Mouse (Mus musculus) frontal cortex, adult 2 months (tissue): ENCODE measurements around the gene Zfp866. TPM values are rescaled to one million over a fixed set of nuclear protein-coding genes. Genes with fewer than 3 reads are reported as not detected.

Experiments
- DNase-seq, 2 experiments: peaks; one replicate each; pipeline ENCODE4 v3.0.0; 2022; ENCODE audit warnings: low spot score in 1 of 2; ENCODE audit errors: extremely low spot score in 1 of 2
- polyA plus RNA-seq: library from polyadenylated mRNA; depleted of rRNA; stranded (reverse); fragments of >200 nt; gene quantifications from 2 replicates; pipeline ENCODE4 v1.2.3, GENCODE M21; 2012; rRNA removed

The Zfp866 gene
- polyA plus RNA-seq: 22.4 and 23.2 TPM in 2 replicates

DNA sequence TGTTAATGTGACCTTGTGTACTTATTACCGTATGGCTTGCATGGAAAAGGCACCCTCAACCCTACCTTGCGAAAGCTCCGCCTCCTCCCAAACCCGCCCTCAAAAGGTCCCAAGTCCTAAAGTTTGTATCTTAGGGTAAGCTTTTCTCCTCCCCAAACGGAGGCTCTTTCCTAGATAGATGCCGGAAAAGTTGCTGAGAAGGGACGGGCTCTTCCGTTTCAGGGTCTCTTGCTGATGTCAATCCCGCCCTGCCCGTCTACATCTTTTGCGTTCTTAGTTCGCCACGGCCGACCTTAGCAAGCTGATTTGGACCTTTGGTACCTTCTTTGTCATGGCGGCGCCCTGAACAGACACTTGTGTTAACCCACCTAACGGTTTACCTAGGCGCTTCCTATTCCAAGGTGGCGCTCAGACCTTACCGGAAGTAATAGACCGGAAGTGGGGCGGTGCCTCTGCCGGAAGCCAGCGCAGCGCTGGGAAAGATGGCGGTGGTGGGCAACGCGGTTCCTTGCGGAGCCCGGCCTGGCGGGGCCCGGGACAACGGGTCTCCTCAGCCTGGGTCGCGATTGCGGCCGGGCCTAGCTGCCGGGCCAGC, at the start of gene Zfp866, which contains the start of gene Atp13a1:
TSS of gene Zfp866 (minus strand) at position 406 of the 595 bp plus-strand sequence.
TSS of gene Atp13a1 (plus strand) at position 391 of the 595 bp plus-strand sequence.
- DNase-seq: peak; percentile 81 to 92

DNA sequence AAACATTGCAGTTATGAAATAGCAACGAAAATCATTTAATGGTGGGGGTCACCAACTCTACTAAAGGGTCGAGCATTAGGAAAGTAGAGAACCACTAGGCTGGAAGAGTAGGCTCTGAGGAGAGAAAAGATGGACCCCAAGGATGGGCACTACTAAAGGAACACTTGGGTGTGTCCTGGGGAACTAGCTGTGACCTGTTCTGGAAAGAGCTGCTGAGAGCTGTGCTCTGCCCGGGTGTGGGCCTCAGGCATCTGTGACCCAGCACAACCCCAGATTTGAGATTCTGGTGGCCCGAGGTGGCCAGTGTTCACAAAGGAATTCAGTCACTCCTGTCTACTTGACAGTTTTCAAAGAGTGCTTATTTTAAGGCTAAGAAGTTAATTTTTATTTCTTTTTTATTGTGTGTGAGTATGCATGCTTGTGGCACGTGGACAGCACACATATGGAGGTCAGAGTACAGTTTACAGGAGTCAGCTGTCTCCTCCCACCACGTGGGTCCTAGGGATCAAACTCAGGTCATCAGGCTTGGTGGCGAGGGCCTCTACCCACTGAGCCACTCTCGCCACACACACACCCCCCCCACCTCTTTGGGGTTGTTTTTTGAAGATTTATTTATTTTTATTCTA, 46.2 kb upstream of the Zfp866 start:
- DNase-seq: no peak

DNA sequence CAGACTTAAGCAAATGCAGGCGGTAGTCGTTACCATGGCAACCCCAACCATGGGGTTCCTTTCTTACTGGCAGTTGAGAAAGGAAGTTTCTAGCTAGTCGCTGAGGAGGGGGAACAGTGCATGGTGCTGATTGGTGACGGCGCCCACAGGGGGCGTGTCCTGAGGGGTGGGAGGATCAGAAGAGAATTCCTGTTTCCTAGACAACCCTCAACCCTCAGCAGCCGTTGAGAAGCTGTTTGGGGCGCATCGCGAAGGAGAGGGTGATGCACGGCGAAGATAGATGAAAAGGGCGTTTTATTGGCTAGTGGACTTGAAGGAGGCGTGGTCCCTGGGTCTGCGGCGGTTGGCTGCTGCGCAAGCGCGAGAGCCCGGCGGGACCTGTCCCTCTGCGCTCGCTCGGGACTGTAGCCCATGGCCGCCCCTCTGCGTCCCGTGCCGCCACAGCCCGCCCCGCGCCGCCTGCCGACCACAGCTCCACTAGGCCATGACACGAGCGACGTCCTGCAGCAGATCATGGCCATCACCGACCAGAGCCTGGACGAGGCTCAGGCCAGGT, 41.4 kb upstream of the Zfp866 start, which contains the start of gene Pbx4:
TSS of gene Pbx4 (plus strand) at position 194 of the 556 bp plus-strand sequence.
- DNase-seq: peak; percentile 97

DNA sequence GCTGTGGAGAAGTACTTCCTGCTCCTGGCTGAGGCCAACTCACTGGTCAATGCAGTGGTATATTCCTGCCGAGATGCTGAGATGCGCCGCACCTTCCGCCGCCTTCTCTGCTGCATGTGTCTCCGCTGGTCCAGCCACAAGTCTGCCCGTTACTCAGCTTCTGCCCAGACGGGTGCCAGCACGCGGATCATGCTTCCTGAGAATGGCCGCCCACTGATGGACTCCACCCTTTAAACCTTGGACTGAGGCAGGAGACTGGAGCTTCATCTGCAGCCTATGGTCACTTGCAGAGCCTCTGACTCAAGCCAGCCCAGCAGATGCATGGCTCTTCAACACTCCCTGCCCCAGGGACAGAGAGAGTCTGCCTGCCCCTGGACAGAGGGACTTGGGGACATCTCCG, 35.4 kb upstream of the Zfp866 start:
- no peak for DNase-seq

DNA sequence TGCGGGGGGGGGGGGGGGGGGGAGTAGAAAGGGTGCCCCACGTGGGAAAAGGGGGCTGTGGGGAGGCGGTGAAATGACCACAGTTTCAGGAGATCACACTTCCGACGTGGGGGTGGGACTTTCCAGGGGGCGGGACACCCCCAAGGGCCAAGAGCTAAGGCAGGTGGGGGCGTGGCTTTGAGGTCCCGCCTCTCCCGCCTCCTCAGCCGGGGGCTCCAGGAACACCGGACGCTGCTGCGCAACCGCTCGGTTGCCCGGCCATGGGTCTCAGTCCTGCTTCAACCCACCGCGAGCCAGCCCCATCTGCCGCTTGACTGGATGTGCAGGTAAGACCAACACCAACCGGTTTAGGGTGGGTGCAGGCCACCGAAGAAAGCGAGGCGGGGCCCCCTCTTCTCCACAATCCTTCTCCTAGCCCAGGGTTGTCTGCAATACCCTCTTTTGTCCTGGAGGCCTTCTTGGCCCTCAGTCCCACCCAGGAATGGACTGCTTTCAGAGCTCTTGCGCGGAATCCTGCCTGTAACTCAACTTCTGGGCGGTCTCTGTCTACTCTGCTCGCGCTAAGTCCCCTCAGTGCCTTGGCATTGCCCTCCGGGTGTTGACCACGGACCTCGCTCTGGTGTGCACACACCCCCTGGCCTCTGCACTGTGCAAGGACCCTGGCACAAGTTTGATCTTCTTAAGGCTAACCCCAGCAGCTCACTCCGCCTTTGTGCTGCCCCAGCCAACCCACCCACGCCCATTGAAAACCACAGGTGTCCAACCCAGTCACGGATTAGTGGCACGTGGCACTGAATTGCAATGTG, 31.6 kb upstream of the Zfp866 start, which contains the start of gene Lpar2:
TSS of gene Lpar2 (plus strand) at position 44 of the 806 bp plus-strand sequence.
- DNase-seq: peak in 1 of 2 experiments; percentile 20

DNA sequence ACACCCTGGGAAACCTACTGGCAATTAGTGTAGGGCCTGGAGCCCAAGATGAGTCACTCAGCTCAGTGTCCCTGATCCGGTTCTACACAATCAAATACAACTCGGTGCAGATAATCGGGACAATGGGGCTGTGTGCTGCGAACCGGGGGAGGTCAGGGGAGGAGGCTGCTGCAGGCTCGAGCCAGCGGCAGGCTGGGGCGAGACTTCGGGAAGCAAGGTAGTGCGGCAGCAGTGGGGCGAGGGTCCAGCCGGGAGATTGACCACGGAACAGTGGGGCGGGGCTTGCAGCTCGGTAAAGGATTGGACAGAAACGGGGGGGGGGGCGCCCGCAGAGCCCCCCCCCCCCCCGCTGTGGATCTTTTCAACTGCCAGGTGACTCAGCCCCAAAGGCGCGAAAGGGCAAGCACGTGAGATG, 31.0 kb upstream of the Zfp866 start:
- no peak for DNase-seq

DNA sequence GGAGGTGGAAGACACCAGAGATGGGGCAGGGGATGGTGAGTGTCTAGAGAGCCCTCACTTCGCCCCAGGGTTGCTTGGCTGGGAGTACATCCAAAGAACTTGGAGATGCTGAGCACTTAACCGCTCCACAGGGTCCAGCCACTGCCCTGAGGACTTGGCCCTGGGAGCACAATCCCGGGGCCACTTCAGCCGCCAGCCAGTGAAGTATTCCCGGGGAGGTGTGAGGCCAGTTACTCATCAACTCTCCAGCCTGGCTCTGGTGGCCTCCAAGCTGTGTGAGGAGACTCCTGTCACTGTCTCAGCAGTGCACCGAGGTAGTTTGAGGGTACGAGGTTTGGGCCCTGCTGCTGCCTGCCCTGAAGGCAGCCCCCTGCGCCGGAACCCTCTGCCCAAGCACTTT, 29.5 kb upstream of the Zfp866 start:
- no peak for DNase-seq

DNA sequence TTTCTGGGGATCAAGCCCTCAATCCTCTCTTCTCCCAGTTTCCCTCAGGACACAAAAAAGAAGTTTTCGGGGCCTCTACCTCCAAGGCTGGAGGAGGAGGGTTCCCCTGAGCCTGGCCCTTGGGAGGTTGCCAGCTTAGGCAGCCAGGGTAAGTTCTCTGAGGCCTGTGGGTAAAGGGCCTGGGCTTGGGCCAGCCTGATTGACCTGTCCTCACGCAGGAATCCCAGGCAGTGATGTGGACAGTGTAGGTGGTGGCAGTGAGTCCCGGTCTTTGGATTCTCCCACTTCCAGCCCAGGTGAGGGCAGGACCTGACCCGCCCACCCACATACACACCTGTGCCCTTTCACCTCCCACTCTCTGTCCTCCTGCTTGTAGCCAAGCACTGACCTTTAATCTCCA, 24.4 kb upstream of the Zfp866 start:
- DNase-seq: no peak

DNA sequence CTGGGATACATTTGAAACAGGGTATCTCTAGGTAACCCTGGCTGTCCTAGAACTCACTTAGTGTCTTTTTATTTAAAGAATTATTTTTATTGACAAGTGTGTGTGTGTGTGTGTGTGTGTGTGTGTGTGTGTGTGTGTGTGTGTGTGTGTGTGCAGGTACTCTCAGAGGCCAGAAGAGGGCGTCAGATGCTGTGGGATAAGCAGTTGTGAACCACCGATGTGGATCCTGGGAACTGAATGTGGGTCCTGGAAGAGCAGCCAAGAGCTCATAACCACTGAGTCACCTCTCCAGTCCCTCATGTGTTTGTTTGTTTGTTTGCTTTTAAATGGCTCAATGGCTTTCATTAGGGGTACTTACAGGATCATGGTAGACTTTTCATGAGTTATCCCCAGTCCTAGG, 23.9 kb upstream of the Zfp866 start:
- no peak for DNase-seq

DNA sequence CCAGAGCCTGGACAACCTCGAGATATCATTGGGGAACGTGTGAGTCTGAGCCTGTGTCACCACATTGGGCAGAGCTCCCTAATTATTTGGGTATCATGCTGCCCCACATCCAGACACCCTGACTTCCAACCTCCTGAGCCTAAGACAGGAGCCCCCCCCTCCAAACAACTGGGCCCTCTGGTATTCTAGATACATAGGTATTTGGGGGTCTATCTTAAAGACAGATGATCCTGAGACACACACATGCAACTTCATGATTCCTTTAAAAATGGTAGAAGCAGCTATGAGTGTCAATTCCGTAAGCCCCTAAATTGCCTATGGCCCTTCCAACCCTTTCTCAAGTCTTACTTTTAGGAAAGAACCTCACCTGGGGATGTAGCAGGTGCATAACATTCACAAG, 18.8 kb upstream of the Zfp866 start:
- DNase-seq: no peak

DNA sequence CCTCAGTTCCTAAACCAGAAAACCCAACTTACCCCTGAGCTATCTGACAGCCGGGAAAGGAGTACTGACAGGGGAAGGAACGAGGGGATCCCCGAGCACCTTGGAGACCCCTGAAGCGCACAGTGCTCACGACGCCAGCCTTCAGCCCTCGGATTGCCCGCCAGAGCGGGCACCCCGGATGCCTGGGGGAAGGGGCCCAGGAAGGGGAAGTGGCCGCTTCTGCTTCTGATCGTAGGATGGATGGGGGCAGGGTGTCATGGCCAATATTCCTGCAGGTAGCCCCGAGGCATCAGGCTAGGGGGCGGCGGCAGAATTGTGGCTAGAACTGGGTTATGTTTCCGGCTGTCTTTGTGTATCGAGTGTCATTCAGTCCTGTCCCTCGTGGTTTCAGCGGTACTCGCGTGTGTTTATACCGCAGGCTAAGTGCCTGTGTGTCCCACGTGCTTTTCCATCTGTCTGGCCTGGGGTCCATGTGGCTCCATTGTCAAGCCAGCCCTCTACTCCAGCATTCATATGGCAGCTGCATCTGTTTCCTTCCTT, 18.0 kb upstream of the Zfp866 start:
- DNase-seq: peak in 1 of 2 experiments; percentile 20

DNA sequence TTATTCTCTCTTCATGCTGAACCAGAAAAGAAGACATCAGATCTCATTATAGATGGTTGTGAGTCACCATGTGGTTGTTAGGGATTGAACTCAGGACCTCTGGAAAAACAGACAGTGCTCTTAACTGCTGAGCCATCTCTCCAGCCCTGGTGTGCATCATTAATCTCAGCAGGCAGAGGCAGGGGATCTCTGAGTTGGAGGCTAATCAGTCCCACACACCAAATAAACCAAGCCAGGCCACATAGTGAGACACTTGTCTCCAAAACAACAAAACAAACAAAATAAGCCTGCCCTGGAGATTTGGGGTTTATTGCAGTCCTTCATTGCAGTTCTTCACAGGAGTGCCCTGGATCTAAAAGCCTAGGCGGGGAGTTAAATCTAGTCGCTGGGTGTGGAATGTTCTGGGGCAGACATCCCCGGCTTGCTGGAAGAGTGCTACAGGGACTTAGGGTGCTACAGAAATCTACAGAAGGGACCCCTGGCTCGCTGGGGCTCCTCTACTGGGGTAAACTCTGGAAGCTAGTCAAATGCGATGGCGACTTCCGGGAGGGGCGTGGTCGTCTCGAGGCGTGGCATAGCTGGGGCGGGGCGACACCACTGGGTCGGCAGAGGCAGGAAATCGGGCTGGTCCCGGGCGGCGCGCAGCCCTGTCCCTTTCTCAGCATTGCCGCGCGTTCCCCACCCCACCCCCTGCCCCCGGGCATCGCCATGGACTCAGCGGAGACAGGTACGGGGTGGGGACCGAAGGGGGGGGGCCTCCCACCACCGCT, 17.3 kb upstream of the Zfp866 start, which contains the start of gene Gmip:
TSS of gene Gmip (plus strand) at position 586 of the 770 bp plus-strand sequence.
- DNase-seq: peak in 1 of 2 experiments; percentile 66

DNA sequence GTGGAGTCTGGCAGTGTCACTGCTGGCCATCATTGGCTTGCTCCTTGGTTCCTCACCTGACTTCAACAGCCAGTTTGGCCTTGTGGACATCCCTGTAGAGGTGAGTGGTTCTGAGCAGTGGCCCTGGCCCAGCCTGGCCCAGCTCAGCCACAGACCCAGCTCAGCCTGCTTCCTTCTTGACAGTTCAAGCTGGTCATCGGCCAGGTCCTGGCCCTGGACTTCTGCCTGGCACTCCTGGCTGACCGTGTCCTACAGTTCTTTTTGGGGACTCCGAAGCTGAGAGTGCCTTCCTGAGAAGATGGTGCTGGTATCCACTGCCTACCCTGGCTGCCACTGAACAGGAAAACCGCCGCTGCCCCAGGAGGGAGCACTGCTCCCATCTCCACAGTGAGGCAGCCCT, 16.3 kb upstream of the Zfp866 start:
- no peak for DNase-seq

DNA sequence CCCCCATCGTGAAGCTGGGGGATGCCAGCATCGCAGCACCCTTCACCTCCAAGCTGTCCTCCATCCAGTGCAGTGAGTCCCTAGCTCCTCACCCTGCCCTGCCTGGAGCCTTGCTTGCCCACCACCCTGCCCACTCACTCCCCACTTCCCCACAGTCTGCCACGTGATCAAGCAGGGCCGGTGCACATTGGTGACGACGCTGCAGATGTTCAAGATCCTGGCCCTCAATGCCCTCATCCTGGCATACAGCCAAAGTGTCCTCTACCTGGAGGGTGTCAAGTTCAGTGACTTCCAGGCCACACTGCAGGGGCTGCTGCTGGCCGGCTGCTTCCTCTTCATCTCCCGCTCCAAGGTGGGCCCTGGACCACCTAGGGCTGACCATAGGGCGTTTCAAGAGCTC, 14.5 kb upstream of the Zfp866 start:
- no peak for DNase-seq

DNA sequence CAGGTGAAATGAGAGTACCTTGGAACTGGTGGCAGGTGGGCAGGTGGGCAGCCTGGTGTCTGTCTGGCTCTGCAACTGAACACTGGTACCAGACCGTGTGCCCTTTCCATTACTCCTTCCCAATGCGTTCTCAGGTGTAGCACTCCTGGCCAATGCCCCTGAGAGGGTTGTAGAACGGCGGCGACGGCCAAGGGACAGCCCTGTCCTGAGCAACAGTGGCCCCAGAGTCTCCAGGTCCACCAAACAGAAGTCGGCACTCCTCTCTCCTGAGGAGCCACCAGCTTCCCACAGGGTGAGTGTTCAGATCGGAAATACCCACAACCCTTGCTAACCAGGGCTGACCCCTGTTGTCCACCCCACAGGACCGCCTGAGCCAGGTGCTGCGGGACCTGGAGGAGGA, 14.1 kb upstream of the Zfp866 start:
- DNase-seq: no peak

DNA sequence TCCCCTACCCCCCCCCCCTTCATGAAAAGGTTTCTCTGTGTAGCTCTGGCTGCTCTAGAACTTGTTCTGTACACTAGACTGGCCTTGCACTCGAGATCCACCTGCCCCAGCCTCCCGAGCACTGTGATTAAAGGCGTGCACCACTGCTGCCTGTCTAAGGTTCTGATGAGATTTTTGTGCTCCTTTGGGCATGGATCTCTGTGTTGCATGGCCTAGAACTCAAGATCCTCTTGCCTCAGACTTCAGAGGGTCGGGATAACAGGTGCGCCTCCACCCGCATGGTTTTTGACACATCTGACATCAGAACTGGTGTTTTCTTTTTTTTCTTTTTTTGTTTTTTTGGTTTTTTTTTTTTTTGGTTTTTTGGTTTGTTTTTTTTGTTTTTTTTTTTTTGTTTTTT, 13.6 kb upstream of the Zfp866 start:
- no peak for DNase-seq

DNA sequence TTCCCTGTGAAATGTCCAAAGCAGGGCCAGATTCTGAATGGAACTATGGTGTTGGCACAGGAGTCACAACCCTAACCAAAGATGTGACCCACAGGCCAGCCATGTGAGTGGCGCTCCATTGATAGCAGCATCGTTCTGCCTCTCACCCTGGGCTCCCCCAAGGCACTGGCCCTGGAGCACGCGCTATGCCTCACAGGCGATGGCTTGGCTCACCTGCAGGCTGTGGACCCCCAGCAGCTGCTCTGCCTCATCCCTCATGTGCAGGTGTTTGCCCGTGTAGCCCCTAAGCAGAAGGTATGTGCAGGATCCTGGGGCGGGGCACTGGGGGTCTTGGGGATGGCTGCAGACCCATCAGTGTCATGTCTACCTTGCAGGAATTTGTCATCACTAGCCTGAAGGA, 12.4 kb upstream of the Zfp866 start:
- no peak for DNase-seq

DNA sequence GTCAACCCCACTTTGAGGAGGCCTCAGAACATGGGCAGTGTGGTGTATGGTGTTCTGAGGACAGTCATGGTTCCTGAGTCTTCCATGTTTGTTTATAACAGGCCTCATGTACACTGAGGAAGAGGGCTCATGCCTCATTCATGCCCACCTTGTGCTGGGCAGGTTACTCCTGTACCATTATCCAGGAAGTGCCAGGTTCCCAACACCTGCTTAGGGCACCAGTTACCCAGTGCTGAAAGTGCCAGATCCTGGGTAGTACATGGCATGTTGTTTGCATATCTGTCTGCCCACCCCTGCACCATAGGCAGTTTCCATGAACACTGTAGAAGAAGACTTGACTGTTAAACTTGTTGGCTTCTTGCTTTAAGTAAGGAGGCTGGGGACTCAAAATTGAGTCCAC, 11.2 kb upstream of the Zfp866 start:
- no peak for DNase-seq

DNA sequence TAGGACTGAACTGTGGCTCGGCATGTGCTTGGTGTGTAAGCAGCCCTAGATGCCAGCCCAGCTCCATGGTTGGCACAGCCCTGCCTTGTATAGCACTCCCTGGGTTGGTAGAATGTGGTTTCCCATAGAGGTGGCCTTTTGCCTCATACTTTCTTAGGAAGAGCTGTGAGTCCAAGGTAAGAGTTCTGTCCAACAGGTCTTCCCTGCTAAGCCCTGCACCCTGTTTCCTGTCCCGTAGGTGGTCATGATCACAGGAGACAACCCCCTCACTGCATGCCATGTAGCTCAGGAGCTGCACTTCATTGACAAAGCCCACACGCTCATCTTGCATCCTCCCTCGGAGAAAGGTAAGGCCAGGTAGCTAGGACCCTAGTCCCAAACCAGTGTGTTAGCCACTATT, 10.8 kb upstream of the Zfp866 start:
- no peak for DNase-seq

DNA sequence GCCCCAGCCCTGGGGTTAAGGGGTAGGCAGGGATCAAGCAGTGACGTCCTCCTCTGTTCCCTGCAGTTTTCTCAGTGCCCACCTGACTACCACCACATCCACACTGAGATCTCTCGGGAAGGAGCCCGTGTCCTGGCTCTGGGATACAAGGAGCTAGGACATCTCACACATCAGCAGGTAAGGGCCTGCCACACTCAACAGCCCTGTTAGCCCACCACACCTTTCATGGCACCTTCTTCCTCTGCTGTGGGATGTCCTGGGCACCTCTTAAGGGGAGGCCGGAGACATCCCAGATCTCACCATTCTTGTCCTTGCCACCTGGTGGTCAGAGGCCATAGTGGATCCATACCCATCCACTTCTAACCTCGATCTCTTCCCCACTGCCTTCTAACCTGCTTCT, 9.0 kb upstream of the Zfp866 start:
- no peak for DNase-seq
